8 mouse cellular contexts compared by ENCODE assay signal in genomic region chr14:53741246-53741645, GRCm38 (mm10).
A peak's percentile ranks its signal among the peaks of the same experiment; 100 is the strongest.
DNase-seq lines count a peak whose midpoint lies in the region; ATAC-seq and TF ChIP-seq lines count a peak whose summit lies in the region.
"Not testable (repeated sequence)": the region's sequence is repeated elsewhere in the genome, so short reads cannot be mapped to it uniquely, and the experiment has no call there.

No protein-coding gene starts in this region.

- H3K9me3 ChIP-seq in lung, embryonic 14.5 days (ENCODE audit: low read depth, low read length): not testable (repeated sequence)

- H3K36me3 ChIP-seq in lung, embryonic 14.5 days (ENCODE audit: insufficient read depth): not testable (repeated sequence)

- TF ChIP-seq CTCF in lung, embryonic 14.5 days (IDR thresholded peaks at IDR 0.05; ENCODE audit: low read depth): peak; percentile 70

- peak; percentile 9 to 37 for DNase-seq in adrenal gland, adult 18-20 months (ENCODE audit: low spot score in 2 of 2)
- DNase-seq in embryo, embryonic 10 days (ENCODE audit: low spot score): peak; percentile 44
- peak; percentile 2 for DNase-seq in gastrocnemius, adult 18-20 months (ENCODE audit: low spot score)
- peak; percentile 41 for DNase-seq in induced T-regulatory cell, adult 2 months (ENCODE audit: low read depth)
- peak; percentile 24 to 38 for DNase-seq in layer of hippocampus, postnatal 14 days (ENCODE audit: low spot score in 2 of 2)
- DNase-seq in lung, embryonic 14.5 days: peak; percentile 56
- peak; percentile 22 for DNase-seq in ovary, postnatal 14 days (ENCODE audit: low spot score)
- peak; percentile 75 for DNase-seq in thymus, postnatal 25 days

- 41% methylated on average over 4 of the region's 4 CpGs for WGBS in lung, embryonic 14.5 days

- H3K4me3 ChIP-seq in lung, embryonic 14.5 days (ENCODE audit: low read depth, low read length): not testable (repeated sequence)

- not testable (repeated sequence) for H3K27me3 ChIP-seq in lung, embryonic 14.5 days (ENCODE audit: insufficient read depth, low read length)

- H3K9ac ChIP-seq in lung, embryonic 14.5 days: not testable (repeated sequence)

- ATAC-seq in lung, embryonic 14.5 days (ENCODE audit: insufficient read depth): not testable (repeated sequence)

- not testable (repeated sequence) for H3K4me1 ChIP-seq in lung, embryonic 14.5 days (ENCODE audit: insufficient read depth)

- not testable (repeated sequence) for H3K4me2 ChIP-seq in lung, embryonic 14.5 days

- H3K27ac ChIP-seq in lung, embryonic 14.5 days (ENCODE audit: low read depth): not testable (repeated sequence)

Comparison
In these comparisons a context has a peak if more than half of its experiments do, and no peak if none do; other contexts are left out.
1. DNase-seq: peak in every context shown above with its lines; median percentile 75 in thymus, postnatal 25 days; 56 in lung, embryonic 14.5 days; 44 in embryo, embryonic 10 days; 41 in induced T-regulatory cell, adult 2 months; 31 in layer of hippocampus, postnatal 14 days; 23 in adrenal gland, adult 18-20 months; 22 in ovary, postnatal 14 days; 2 in gastrocnemius, adult 18-20 months.